Comparison of ENCODE assay signal across 16 mouse cellular contexts in the genomic region with DNA sequence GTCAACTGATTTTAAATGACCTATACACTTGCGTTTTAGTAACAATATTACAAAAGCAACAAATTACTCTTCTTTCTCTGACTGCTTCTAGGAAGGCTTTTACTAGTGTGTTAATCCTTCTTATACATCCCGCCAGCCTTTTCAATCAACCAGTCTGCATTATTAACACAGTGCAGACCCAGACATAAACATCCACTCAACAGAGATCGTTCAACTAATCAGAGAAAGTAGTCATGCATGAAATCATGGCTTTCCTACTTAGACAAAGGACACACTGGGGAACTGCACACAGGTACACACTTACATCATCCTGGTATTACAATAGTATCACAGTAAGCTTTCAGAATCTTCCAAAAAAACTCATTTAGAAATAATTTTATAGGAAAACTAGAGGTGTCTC.
"Had no signal": no experiment of that assay in that cellular context is flagged by ENCODE, and none has a peak within 500 bp of the region (broad histone marks: within the 10 kb centered on the region; RNA-seq: fewer than 3 reads in every experiment).

No protein-coding gene starts in this region.

- ATAC-seq: intestine, embryonic 16.5 days; lung, postnatal 0 days had no signal

- H3K27ac ChIP-seq: kidney, embryonic 15.5 days; left cerebral cortex, adult 2 months; limb, embryonic 10.5 days; liver, embryonic 15.5 days; stomach, embryonic 15.5 days had no signal

- H3K4me2 ChIP-seq: kidney, embryonic 15.5 days; liver, embryonic 11.5 days; liver, embryonic 15.5 days; stomach, embryonic 15.5 days had no signal

- DNase-seq: kidney, adult 2 months; kidney, postnatal 14 days; lung, adult 2 months; lung, postnatal 36 days; right cerebral cortex, adult 18-20 months; right cerebral cortex, postnatal 25 days; thymus, adult 2 months; thymus, postnatal 25 days had no signal

- H3K4me1 ChIP-seq: liver, embryonic 15.5 days; stomach, embryonic 15.5 days had no signal

- H3K9me3 ChIP-seq: kidney, embryonic 15.5 days; limb, embryonic 10.5 days; liver, embryonic 15.5 days; stomach, embryonic 15.5 days had no signal

- H3K27me3 ChIP-seq: kidney, embryonic 15.5 days; liver, embryonic 15.5 days; stomach, embryonic 15.5 days had no signal

- H3K9ac ChIP-seq: kidney, embryonic 15.5 days; liver, embryonic 15.5 days; stomach, embryonic 15.5 days had no signal

- H3K4me3 ChIP-seq: kidney, embryonic 15.5 days; left cerebral cortex, adult 2 months; limb, embryonic 10.5 days; liver, embryonic 15.5 days; stomach, embryonic 15.5 days had no signal

- H3K36me3 ChIP-seq: stomach, embryonic 15.5 days had no signal
